Mouse (Mus musculus): ENCODE data around the gene Prpsap1.

- TF ChIP-seq CTCF (IDR thresholded peaks at IDR 0.05; ENCODE audit: control insufficient read depth, insufficient read depth, insufficient read length): no peak
- TF ChIP-seq MYOG (IDR thresholded peaks at IDR 0.05; ENCODE audit: control insufficient read depth, extremely low read depth, insufficient read length): no peak
Observed at GRCm38 (mm10) chr11:116440408-116441068, 53.5 kb downstream of the Prpsap1 start.
